Mouse (Mus musculus) heart, embryonic 11.5 days (tissue): ENCODE data around the gene Parvg. TPM values are rescaled to one million over a fixed set of nuclear protein-coding genes. Genes with fewer than 3 reads are reported as not detected.

Experiments
- ATAC-seq: fragments of 200-750 bp; cut with Nextera tagmentation; replicated peaks from 2 replicates; pipeline ENCODE4 v1.8.0; 2017; ENCODE audit warnings: moderate library complexity; ENCODE audit not compliant: insufficient number of reproducible peaks, low FRiP score, low TSS enrichment
- H3K27ac ChIP-seq: fragments of 300-500 bp; sonication (generic); 2 replicates; pipeline ENCODE4 v1.5.1; 2014; ENCODE audit warnings: mild to moderate bottlenecking, low read depth, low read length
- H3K27me3 ChIP-seq: fragments of 300-500 bp; sonication (generic); 2 replicates; pipeline ENCODE4 v1.6.1; 2014; ENCODE audit warnings: mild to moderate bottlenecking, low read length, mixed read lengths; ENCODE audit not compliant: control insufficient read depth, insufficient read depth
- H3K36me3 ChIP-seq: fragments of 300-500 bp; sonication (generic); 2 replicates; pipeline ENCODE4 v1.6.1; 2014; ENCODE audit warnings: mild to moderate bottlenecking, low read length, moderate library complexity, mixed read lengths; ENCODE audit not compliant: control insufficient read depth, insufficient read depth
- H3K4me1 ChIP-seq: fragments of 300-500 bp; sonication (generic); 2 replicates; pipeline ENCODE4 v1.6.1; 2014; ENCODE audit warnings: low read length; ENCODE audit not compliant: control insufficient read depth, insufficient read depth
- H3K4me2 ChIP-seq: fragments of 300-500 bp; sonication (generic); 2 replicates; pipeline ENCODE4 v1.6.1; 2014; ENCODE audit warnings: mild to moderate bottlenecking, moderate library complexity
- H3K4me3 ChIP-seq: fragments of 300-500 bp; sonication (generic); 2 replicates; pipeline ENCODE4 v1.5.1; 2014; ENCODE audit warnings: low read depth, low read length
- H3K9ac ChIP-seq: fragments of 300-500 bp; sonication (generic); 2 replicates; pipeline ENCODE4 v1.6.1; 2014; ENCODE audit warnings: mild to moderate bottlenecking, low read depth, low read length, moderate library complexity
- H3K9me3 ChIP-seq: fragments of 300-500 bp; sonication (generic); replicated peaks from 2 replicates; pipeline ENCODE4 v1.6.1; 2016; ENCODE audit warnings: low read length; ENCODE audit not compliant: control insufficient read depth
- WGBS: fragments of 180-500 bp; shearing (Covaris S2); extraction: QIAGEN DNeasy Blood & Tissue Kit; methylation state at CpG from one replicate; pipeline ENCODE4 v1.1.7; 2014; ENCODE audit not compliant: insufficient replicate concordance; 5-methylcytosine and 5-hydroxymethylcytosine counted together
- polyA plus RNA-seq: library from polyadenylated mRNA; unstranded; fragments of >200 nt; fragmentation: Nextera tagmentation; extraction: Ambion mirVana; gene quantifications from 2 replicates; pipeline ENCODE4 v1.2.1, GENCODE M21; 2014

Parvg gene
- polyA plus RNA-seq, 1 experiment from 2014 or later = 0.60 TPM

DNA sequence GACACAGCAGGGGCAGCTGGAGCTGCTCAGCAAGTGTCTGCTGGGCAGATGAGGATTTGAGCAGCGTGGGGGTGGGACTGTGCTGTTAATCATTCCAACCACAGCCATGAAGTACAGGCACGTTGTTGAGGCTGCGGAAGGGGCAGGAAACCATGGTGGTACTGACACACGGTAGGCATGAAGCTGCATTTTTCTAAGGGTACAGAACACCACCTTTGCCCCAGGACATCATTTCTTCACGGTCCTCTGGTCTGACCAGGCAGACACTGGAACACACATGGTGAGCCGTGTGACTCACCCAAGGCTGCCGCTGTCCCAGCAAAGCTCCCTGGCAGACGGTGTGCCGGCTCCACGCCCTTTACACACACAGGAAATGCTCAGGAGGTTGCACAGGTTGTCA lies 56.4 kb downstream of the Parvg start:
- no peak overlapping the region for H3K4me3 ChIP-seq
- H3K27me3 ChIP-seq = no peaks in the 10 kb centered on the region
- no peak overlapping the region for H3K4me2 ChIP-seq
- H3K9ac ChIP-seq = no peak overlapping the region
- no peak overlapping the region for H3K27ac ChIP-seq
- no peak for ATAC-seq
- H3K4me1 ChIP-seq = no peaks in the 10 kb centered on the region
- peaks cover 4% of the 10 kb centered on the region; the same call in 1 of the 2 replicates for H3K9me3 ChIP-seq
- WGBS = 65% methylated on average over 10 of the region's 10 CpGs
- no peaks in the 10 kb centered on the region for H3K36me3 ChIP-seq

DNA sequence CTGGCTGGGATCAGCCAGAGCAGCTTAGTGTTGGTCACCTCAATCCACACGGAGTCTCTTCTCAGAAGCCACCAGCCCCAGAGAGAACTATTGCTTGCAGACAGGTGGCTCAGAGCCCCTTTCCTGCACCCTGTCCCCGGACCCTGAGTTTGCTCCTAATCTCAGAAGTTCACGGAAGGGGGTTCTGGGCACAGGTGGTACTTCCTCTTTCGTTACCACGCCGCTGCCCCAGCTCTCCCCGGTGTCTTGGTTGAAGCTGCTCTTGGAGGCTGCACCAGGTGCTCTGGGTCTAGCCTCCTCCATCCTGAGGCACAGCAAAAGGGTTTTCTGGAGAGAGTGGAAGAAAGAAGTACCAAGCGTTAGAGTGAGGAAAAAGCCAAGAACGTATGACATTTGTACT lies 60.2 kb downstream of the Parvg start:
- WGBS = 86% methylated on average over 9 of the region's 9 CpGs
- Histone ChIP-seq H3K4me1 (no peaks in the 10 kb centered on the region), H3K27ac (no peak overlapping the region)

DNA sequence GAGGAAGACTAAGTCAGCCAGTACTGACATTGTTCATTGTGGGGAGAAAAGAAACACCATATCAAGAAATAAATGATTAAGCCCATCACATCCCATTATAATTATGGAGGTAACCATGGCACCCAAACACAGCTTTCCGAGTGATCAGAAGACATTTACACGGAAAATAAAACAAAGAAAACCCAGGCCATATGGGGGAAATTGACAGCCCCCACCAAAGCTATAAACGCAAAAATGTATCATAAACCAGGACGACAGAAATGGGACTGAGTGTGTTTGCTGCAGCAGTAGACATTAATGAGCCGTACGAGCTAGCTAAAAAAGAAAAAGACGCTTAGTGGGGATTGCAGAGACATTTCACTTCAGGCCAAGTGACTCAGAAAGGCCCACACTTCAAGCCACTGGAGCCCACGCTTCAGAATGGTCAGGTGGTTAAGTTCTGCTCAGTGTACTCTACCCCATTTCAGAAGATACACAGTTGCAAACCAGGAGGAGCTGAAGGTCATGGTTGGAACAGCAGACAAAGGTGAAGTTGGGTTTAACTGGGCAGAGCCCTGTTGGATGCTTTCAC lies 62.3 kb downstream of the Parvg start:
- Histone ChIP-seq H3K4me3 (no peak overlapping the region), H3K27me3 (no peaks in the 10 kb centered on the region), H3K36me3 (no peaks in the 10 kb centered on the region), H3K4me2 (no peak overlapping the region), H3K9ac (no peak overlapping the region), H3K27ac (no peak overlapping the region), H3K9me3 (no peaks in the 10 kb centered on the region; the same call in 1 of the 2 replicates), H3K4me1 (no peaks in the 10 kb centered on the region)
- ATAC-seq = no peak
- WGBS = 85% methylated on average over 8 of the region's 8 CpGs

More for the DNA sequence above, 60.2 kb downstream of the Parvg start:
- Histone ChIP-seq H3K9ac (no peak overlapping the region), H3K4me3 (no peak overlapping the region), H3K9me3 (no peaks in the 10 kb centered on the region; the same call in 1 of the 2 replicates), H3K36me3 (no peaks in the 10 kb centered on the region), H3K4me2 (no peak overlapping the region), H3K27me3 (no peaks in the 10 kb centered on the region)
- no peak for ATAC-seq

DNA sequence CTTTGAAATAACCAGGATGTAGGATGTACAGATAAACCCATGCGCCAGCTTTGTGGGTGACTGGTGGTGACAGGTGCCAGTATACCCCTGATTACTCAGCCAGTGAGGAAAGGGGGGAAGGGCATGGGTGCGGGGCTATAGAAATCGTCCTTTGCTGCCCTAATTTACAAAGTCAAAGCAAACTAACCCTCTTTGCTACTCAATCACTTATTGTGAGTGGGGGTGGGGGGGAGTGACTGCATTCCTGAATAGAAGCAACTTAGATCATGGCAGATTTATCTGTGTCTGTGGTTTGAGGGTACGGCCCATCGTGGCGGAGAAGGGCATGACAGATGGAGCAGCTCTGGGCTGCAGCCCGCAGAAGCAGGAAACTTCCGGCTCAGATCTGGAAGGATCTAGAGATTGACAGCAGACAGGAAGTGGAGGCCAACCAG lies 64.9 kb downstream of the Parvg start:
- H3K9ac ChIP-seq = no peak overlapping the region
- no peak for ATAC-seq
- no peaks in the 10 kb centered on the region for H3K27me3 ChIP-seq
- H3K27ac ChIP-seq = no peak overlapping the region
- H3K4me1 ChIP-seq = no peaks in the 10 kb centered on the region
- no peak overlapping the region for H3K4me3 ChIP-seq
- no peak overlapping the region for H3K4me2 ChIP-seq
- no peaks in the 10 kb centered on the region for H3K36me3 ChIP-seq
- H3K9me3 ChIP-seq = no peaks in the 10 kb centered on the region; the same call in 1 of the 2 replicates
- WGBS = 77% methylated on average over 8 of the region's 8 CpGs

DNA sequence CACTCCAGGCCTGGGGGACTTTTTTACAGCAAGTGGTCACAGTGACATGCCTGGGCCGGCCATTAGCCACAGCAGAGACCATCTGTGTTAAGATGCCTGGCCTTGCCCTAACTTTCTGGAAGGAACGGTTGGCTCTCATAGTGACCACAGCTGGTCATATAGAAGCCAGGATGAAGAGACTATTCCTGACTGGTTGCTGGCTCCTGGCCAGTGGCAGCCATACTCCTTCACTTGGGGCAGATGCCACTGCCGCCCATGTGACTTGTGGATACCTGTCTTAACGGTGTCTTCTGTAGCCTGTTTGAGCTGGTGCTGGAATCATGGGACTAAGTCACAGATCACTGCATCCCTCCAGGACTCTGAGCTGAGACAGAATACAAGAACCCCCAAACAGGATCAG lies 68.3 kb downstream of the Parvg start:
- Histone ChIP-seq H3K36me3 (no peaks in the 10 kb centered on the region), H3K27ac (no peak overlapping the region), H3K9me3 (no peaks in the 10 kb centered on the region; the same call in 1 of the 2 replicates), H3K4me1 (no peaks in the 10 kb centered on the region), H3K9ac (no peak overlapping the region), H3K27me3 (no peaks in the 10 kb centered on the region), H3K4me3 (no peak overlapping the region), H3K4me2 (no peak overlapping the region)
- no peak for ATAC-seq
- 89% methylated on average over 4 of the region's 4 CpGs for WGBS

Other genes with a start within 250 kb of the Parvg start
- 0.49 and 0.87 TPM in 2 replicates for gene Sult4a1, start 218.3 kb upstream of the Parvg start, polyA plus RNA-seq
- gene Pnpla5, start 200.9 kb upstream of the Parvg start, polyA plus RNA-seq = not detected in 2 replicates
- gene Pnpla3, start 156.2 kb upstream of the Parvg start, polyA plus RNA-seq = 0.34 and 0.97 TPM in 2 replicates
- 75.9 and 95.7 TPM in 2 replicates for gene Samm50, start 131.8 kb upstream of the Parvg start, polyA plus RNA-seq
- 19.3 and 21.1 TPM in 2 replicates for gene Parvb, start 92.0 kb upstream of the Parvg start, polyA plus RNA-seq
- gene Shisal1, start 123.1 kb downstream of the Parvg start, polyA plus RNA-seq = 0.34 and 0.66 TPM in 2 replicates
- gene Rtl6, start 233.8 kb downstream of the Parvg start, polyA plus RNA-seq = 6.4 and 8.9 TPM in 2 replicates